Mouse (Mus musculus): Measurements from ENCODE around the gene Nckap5l. TPM values are rescaled to one million over a fixed set of nuclear protein-coding genes. Genes with fewer than 3 reads are reported as not detected.

Gene Nckap5l
- polyA plus RNA-seq, 1 experiment from 2014 or later = 11.7 TPM

DNA sequence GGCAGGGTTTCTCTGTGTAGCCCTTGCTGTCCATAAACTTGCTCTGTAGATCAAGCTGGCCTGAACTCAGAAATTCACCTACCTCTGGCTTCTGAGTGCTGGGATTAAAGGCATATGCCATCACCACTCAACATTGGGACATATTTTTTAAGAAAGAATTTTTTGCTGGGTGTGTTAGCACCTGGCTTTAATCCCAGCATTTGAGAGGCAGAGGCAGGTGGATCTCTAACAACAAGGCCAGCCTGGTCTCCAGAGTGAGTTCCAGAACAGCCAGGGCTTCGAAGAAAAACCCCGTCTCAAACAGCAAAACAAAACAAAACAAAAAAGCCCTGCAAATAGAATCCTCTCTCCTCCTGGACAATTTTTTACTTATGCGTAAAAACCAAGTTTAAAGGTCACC is 82.0 kb downstream of the Nckap5l start:
- no peak for ATAC-seq (ENCODE audit: insufficient number of reproducible peaks, low FRiP score, low TSS enrichment, low read depth)
- Histone ChIP-seq H3K4me2 (replicated peaks) (no peak overlapping the region), H3K27ac (replicated peaks) (no peak overlapping the region), H3K9me3 (replicated peaks) (no peaks in the 10 kb centered on the region), H3K9ac (no peak overlapping the region), H3K4me1 (no peaks in the 10 kb centered on the region), H3K36me3 (no peaks in the 10 kb centered on the region), H3K27me3 (no peaks in the 10 kb centered on the region), H3K4me3 (replicated peaks) (no peak overlapping the region)
- WGBS = 81% methylated on average over 3 of the region's 3 CpGs

DNA sequence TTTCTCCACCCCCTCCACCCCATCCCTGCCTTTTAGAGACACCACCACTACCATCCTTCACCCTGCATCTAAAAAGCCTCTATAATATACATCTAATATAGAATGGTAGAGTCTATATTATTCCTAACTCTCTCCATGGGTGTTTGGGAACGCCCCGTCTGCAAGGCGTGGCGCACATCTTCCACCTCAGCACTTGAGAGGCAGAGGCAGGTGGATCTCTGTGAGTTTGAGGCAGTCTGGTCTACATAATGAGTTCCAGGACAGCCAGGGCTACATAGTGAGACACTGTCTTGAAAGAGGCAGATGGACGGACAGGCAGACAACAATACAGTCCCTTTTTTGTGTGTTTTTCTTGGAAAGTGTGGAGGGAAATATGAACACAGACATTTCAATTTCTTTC is 82.5 kb downstream of the Nckap5l start:
- Histone ChIP-seq H3K27me3 (no peaks in the 10 kb centered on the region), H3K27ac (replicated peaks) (no peak overlapping the region), H3K36me3 (no peaks in the 10 kb centered on the region), H3K4me2 (replicated peaks) (no peak overlapping the region), H3K4me3 (replicated peaks) (no peak overlapping the region), H3K9ac (no peak overlapping the region), H3K4me1 (no peaks in the 10 kb centered on the region), H3K9me3 (replicated peaks) (no peaks in the 10 kb centered on the region)
- WGBS = 92% methylated on average over 5 of the region's 5 CpGs
- ATAC-seq (ENCODE audit: insufficient number of reproducible peaks, low FRiP score, low TSS enrichment, low read depth) = no peak

DNA sequence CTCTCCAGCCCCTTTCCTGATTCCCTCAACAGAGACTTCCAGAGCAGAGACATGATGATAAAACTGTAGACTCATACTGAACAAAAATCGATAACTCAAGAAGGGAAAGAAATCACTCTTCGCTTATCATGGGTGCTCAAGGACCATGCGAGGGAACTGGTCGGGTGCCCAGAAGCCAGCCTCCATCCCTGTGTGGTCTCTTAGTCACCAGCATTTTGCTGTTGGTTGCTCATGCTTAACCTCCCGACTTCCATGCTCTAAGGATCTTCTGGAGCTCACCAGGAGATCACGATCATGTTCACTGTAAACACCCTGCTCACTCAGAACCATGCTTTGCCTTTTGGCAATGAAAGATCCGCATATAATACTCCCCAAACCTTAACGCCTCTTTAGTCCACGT is 84.8 kb downstream of the Nckap5l start:
- no peak overlapping the region for H3K4me2 ChIP-seq (replicated peaks)

More for the DNA sequence above, 84.8 kb downstream of the Nckap5l start:
- Histone ChIP-seq H3K36me3 (no peaks in the 10 kb centered on the region), H3K27me3 (no peaks in the 10 kb centered on the region), H3K27ac (replicated peaks) (no peak overlapping the region), H3K4me3 (replicated peaks) (no peak overlapping the region), H3K4me1 (peaks cover 18% of the 10 kb centered on the region), H3K9me3 (replicated peaks) (no peaks in the 10 kb centered on the region), H3K9ac (no peak overlapping the region)
- no peak for ATAC-seq (ENCODE audit: insufficient number of reproducible peaks, low FRiP score, low TSS enrichment, low read depth)
- WGBS = 83% methylated on average over 9 of the region's 9 CpGs

Other genes starting within 250 kb of the Nckap5l start
- gene Kcnh3, start 232.9 kb downstream of the Nckap5l start, polyA plus RNA-seq (2015; fragmentation: Nextera tagmentation; extraction: Ambion mirVana) = 1.3 and 2.2 TPM in 2 replicates
- 119 and 125 TPM in 2 replicates for gene Mcrs1, start 205.8 kb downstream of the Nckap5l start, polyA plus RNA-seq (2015; fragmentation: Nextera tagmentation; extraction: Ambion mirVana)
- 57.5 and 64.2 TPM in 2 replicates for gene Prpf40b, start 162.7 kb downstream of the Nckap5l start, polyA plus RNA-seq (2015; fragmentation: Nextera tagmentation; extraction: Ambion mirVana)
- 0.14 and 0.27 TPM in 2 replicates for gene Fam186b, start 161.9 kb downstream of the Nckap5l start, polyA plus RNA-seq (2015; fragmentation: Nextera tagmentation; extraction: Ambion mirVana)
- gene Fmnl3, start 87.3 kb downstream of the Nckap5l start, polyA plus RNA-seq (2015; fragmentation: Nextera tagmentation; extraction: Ambion mirVana) = 28.3 and 28.9 TPM in 2 replicates
- gene Tmbim6, start 64.9 kb downstream of the Nckap5l start, polyA plus RNA-seq (2015; fragmentation: Nextera tagmentation; extraction: Ambion mirVana) = 338 and 362 TPM in 2 replicates
- gene Bcdin3d, start 17.0 kb upstream of the Nckap5l start, polyA plus RNA-seq (2015; fragmentation: Nextera tagmentation; extraction: Ambion mirVana) = 13.1 and 13.4 TPM in 2 replicates
- 3.3 and 7.3 TPM in 2 replicates for gene Faim2, start 70.4 kb upstream of the Nckap5l start, polyA plus RNA-seq (2015; fragmentation: Nextera tagmentation; extraction: Ambion mirVana)
- not detected in 2 replicates for gene Aqp2, start 121.3 kb upstream of the Nckap5l start, polyA plus RNA-seq (2015; fragmentation: Nextera tagmentation; extraction: Ambion mirVana)
- 3.5 and 6.0 TPM in 2 replicates for gene Aqp5, start 133.0 kb upstream of the Nckap5l start, polyA plus RNA-seq (2015; fragmentation: Nextera tagmentation; extraction: Ambion mirVana)
- not detected in 2 replicates for gene Aqp6, start 143.7 kb upstream of the Nckap5l start, polyA plus RNA-seq (2015; fragmentation: Nextera tagmentation; extraction: Ambion mirVana)
- gene Racgap1, start 193.9 kb upstream of the Nckap5l start, polyA plus RNA-seq (2015; fragmentation: Nextera tagmentation; extraction: Ambion mirVana) = 110 and 118 TPM in 2 replicates
- 4.4 and 4.6 TPM in 2 replicates for gene Asic1, start 212.6 kb upstream of the Nckap5l start, polyA plus RNA-seq (2015; fragmentation: Nextera tagmentation; extraction: Ambion mirVana)
- 37.4 and 40.1 TPM in 2 replicates for gene Smarcd1, start 244.4 kb upstream of the Nckap5l start, polyA plus RNA-seq (2015; fragmentation: Nextera tagmentation; extraction: Ambion mirVana)
- gene Gm17349, start 247.7 kb upstream of the Nckap5l start, polyA plus RNA-seq (2015; fragmentation: Nextera tagmentation; extraction: Ambion mirVana) = not detected in 2 replicates